Mouse (Mus musculus): ENCODE data around the gene Stox2. TPM values are rescaled to one million over a fixed set of nuclear protein-coding genes. Genes with fewer than 3 reads are reported as not detected.

The Stox2 gene
- total RNA-seq, 2 experiments from 2014 or later, result 8.7 to 8.9 TPM

DNA sequence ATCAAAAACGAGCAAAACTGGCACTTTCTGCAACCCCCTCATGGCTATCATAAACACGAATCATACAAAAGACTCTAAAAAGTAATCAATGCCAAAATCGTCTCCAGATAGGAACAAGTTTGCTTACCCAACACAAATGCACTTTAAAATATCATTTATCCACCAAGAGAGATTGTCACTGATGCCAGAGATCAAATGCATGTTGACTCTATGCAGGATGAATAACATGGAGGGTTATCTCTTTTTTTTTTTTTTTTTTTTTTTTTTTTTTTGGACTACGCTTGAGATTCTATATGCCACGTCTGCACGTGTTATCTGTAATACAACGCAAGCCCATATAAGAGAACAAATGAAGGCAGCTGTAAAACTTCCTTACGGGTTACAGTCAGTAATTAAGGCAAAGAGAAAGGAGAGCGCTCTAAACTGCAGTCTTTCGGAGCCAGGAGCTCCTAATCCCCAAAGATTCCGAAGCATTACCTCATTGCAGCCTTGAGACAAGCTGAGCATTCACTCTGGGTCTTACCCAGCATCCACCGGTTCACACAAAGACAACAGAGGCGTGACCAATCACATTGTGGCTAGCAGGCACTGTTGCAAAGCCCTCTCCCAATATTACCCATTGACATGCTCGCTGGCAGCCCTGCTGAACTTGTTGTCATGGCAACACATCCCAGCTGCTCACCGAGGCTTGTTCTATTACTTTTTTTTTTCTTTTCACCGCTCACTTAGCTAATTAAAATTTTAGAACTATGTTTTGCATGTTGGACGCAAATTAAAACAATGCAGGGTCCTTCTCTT, 203.8 kb downstream of the Stox2 start:
- peak; percentile 74 to 85 for DNase-seq

DNA sequence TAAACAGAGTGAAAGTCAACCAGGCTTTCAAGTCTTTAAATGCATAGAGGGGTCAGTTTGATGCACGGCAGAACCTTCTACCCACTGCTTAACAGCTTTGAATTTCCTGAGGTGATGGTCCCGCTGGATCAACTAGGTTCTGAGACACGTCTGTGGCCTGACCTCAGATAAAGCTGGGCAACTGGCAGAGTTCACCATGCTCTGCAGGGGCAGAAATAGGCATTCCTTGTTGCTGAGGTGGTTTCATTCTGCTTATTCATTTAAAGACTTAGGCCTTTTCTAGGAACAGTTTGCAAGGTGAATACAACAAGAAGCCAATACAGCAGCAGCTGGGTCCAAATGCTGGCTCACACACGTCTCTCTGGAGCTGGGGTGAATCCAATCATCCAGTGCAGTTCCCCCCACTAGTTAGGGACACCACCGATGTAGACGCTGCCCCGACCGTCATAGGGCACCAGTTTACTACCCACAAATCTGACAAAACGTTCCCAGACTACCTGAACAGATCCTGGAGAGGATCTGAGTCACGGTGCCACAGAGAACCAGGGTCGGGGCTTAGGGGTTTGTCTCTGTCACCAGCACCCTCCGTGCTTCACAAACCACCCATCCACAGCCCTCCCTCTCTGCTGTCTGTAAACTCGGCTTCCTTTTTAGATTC, 204.6 kb downstream of the Stox2 start:
- DNase-seq, result no peak

DNA sequence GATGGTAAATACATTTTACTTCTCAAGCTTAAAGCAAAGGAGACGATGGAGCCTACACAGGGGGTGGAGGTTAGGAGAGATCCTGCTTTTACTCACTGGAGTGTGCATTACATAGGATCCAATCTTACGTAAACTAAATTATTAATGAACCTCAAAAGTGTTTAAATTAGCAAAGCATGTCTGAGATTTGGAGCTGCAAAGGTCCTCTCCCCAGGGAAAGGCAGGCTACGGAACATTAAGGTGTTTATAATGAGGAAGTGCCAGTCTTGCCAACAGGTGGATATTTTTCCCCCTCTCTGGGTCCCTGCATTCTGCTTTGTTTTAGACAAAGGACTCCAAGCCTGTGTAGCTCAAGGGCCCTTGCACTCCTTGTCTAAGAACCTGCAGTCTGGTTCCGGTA, 205.3 kb downstream of the Stox2 start:
- no peak for DNase-seq

DNA sequence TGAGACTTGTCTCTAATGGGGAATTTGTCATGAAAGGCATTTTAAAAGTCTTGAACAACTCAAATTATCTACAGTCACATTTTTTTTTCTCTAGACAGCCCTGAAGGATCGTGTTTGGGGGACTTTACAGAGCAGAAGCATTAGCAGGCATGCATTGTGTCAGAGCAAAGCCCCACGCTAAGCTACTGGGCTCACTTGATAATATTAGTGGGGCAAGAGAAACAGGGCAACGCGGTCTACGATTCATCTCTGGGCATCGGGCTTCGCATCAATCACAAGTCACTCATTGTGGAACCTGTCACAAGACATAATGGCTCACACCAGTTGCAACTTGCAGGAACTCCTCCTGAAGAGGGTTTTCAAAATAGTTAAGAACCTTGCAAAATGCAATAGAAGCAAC, 205.9 kb downstream of the Stox2 start:
- DNase-seq, result no peak

DNA sequence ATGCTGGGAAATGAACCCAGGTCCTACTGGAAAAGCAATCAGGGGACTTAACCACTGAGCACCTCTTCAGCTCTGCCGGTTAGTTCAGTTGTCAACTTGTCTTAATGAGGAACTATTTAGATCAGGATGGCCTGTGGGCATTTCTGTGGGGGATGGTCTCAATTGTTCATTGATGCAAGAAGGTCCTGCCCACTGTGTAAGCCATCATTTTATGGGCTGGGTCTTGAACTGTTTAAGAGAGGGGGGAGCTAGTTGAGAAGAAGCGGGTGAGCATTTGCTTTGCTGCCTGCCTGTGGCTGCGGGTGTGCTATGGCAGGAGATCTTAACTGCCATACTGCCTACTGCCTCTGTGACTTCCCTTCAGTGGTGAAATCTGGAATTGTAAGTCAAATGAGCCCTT, 214.1 kb downstream of the Stox2 start:
- no peak for DNase-seq

DNA sequence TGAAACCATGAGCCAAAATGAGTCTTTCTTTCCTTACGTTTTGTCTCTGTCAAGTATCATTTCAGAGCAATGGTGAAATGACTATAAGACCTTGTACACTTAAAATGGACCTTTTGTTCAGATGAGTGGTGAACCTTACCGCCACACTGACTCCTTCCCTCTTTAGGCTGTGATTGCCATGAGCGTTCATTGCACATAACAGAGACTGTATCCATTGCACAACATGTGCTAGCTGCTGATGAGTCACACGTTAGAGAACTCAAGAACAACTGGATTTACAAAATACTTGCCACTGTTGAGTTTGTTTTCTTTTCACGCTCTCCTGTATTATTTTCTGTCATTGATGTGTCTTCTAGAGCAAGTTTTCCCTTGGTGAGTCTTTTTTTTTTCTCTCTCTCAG, 216.1 kb downstream of the Stox2 start:
- DNase-seq, result no peak

DNA sequence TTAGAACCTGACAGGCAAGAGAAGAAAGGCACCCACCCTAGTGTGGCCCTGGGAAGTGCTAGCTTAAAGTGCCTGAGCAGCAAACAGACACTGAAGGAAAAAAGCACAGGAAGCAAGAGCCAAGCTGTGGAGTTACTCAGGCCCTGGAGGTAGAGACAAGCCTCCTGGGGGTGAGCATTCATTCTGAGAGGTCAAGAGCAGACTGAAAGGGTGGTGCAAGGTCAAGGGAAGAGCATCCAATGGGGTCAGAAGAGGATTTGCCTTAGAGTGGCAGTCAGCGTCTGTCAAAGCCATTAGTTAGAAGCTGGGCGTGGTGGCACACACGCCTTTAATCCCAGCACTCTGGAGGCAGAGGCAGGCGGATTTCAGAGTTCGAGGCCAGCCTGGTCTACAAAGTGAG, 224.3 kb downstream of the Stox2 start:
- no peak for DNase-seq

DNA sequence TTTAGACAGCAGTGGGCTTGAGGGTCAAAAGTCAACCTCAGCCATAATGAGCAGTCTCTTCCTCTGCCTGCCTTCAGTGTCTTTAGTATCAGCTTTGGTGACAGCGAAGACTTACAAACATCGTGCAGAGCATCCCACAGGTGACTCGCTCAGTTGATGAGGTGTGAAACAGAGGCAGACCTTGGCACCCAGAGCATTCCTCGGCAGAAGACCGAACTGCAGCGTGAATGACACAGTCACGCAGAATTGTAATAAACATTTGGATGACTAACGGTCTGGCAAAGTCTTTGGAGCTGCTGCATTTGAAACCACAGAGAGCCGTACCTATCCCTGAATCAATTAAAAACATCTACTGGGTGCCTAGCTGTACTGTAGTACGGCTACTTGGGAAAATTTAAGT, 225.0 kb downstream of the Stox2 start:
- DNase-seq, result no peak

DNA sequence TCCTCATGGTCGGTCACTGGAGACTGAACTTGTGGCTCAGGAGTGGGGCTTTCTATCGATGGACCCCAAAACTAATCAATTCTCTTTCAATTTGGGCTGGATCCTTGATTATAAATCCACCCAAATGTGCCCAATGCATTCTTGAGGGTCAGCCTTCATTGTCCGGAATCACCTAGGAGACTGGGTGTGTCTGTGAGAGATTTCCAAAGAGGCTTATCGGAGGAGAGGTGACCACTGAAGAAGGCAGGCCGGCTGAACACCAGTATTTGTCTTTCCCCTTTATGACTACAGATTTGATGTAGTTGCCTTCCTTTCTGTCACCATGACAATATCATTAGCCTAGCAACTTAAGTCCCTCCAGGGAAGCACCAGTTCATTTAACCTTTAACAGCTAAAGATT, 225.8 kb downstream of the Stox2 start:
- no peak for DNase-seq

DNA sequence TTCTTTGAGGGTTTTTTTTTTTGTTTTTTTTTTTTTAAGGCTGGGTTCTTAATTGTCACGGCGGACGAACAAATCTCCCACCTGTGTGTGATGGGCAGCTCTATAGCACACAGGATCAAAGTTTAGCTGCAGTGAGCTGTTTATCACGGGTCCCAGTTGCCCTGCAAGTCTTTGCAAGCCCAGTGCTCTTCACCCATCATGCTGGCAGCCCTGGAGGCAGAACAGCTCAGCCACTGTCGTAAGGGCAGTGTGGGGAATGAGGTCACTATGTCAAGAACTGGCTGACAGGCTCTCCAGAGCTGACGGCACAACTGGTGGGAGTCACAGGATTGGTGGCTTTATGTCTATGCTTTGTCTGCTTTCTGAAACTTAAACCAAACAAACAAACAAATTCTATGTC, 227.6 kb downstream of the Stox2 start:
- DNase-seq, result peak; percentile 22 to 29

DNA sequence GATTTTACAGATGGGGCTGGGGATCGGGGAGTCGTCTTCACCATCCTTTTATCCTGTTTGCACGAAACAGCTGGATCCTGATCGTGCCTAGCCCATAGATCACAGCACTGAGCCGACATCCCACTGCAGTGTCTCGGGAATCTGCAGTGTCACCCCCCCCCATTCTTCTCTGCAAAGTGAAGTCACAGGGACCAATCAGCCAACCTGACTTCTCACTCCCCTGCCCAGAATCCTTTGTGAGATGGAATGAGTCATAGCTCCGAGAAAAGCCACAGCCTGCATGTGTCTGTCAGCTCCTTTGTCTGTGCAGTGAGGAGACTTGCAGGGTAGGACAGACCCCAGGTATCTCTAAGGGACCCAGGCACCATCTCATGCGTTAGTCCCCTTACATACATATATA, 228.1 kb downstream of the Stox2 start:
- no peak for DNase-seq

DNA sequence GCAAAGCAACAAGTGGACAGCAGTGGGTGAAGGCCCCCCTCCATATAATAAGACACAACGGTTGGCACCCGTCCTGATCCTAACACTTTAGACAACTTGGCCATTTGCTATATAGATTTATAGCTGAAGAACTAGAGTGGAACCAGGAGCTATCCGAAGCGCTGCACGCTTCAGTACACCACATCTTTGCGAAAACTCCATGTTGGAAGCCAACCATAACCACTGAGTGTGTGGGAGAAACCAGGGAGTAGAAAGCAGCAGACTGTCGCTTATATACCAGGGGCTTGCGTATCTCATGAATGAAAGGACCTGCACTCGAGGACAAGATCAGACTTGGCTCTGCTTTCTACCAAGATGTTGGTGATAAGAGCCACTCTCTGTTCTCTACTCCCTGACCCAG, 234.0 kb downstream of the Stox2 start:
- no peak for DNase-seq

DNA sequence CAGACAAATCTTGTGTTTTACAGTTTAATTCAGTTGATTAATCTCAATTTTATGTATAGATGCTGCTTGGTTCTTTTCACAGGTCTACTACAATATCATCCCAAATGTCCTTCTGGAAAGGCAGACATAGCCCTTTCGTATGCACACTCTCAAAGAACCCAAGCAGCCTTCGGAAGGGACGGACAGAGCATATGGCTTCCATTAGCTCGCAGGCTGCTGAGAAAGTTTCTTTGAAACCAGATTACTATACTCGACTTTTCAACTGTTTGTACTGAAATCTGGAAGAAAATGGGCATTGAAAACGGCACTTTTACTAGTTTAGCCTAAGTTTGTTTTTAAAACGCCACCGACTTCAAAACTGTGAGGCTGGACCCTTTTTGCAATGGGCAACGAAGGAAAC, 234.9 kb downstream of the Stox2 start:
- no peak for DNase-seq

DNA sequence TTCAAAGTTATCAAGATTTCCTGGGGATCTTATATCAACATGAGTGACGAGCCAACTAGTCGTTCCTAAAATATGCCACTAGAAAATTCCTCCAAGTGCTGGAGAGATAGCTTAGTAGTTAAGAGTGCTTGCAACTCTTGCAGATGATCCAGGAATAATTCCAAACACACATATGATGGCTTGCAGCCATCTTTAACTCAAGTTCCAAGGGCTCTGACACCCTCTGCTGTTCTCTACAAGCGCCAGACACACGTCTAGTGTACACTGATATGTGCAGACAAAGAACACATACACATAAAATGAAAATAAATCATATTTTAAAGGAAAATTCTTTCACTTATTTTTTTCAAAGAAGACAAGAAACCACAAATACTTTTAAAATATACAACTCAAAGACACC, 237.9 kb downstream of the Stox2 start:
- no peak for DNase-seq

DNA sequence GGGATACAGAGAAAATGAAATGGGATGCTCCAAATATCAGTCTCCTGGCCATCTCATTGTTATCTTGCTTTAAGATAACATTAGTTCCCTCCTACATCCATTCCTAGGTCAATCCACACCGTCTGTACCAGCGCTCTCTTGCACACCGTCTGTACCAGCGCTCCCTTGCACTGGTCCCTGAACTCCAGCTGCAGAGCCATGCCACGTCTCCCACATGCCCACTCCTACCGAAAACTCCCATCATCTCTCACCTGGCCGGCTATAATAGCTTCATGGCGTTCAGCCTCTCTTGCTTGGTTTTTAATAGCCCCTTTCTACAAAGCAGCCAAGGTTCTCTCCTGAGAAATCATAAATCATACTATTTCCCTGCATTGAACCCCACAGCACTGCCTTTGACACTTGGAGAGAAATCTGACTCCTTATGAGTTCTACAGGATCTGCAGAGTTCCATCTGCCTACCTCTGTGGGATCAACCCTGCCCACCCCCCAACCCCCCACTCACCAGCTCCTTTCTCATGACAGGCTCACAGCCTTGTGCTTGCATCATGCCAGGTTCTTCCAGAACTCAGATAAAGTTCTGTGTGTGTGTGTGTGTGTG, 239.4 kb downstream of the Stox2 start:
- DNase-seq, result no peak

DNA sequence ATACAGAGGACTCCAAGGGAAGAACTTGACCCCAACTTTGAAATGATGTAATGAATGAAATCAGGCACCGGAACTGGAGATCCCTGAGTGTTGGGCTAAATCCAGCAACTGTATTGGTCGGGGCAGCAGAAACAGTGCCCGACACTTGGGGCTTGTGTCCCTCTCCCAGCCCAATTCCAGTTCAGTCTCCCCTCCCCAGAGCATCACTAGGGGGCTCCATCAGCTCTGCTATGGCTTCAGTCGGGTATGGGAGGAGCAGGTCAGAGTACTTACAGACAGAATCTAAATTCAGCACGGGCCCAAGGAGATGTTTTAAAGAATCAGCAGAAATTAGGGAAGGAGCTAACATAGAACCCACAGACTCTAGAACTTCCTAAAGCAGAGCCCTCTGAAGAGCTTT, 240.7 kb downstream of the Stox2 start:
- DNase-seq, result no peak

DNA sequence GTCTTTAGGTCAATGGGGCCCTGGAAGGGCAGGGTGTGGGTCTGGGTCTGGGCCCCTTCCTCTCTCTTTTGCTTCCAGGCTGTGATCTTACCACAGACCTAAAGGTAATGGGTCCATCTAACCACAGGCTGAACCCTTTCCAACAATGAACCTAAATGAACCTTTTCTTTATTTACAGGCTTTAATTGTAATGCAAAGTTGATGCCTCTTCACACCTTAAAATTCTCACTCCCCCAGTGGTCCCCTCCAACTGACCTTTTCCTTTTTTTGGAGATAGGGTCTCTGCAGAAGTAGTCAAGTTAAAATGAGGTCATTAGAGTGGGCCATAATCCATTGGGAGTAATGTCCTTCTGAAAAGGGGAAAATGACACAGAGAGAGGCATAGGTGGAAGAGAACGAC, 249.8 kb downstream of the Stox2 start:
- no peak for DNase-seq

DNA sequence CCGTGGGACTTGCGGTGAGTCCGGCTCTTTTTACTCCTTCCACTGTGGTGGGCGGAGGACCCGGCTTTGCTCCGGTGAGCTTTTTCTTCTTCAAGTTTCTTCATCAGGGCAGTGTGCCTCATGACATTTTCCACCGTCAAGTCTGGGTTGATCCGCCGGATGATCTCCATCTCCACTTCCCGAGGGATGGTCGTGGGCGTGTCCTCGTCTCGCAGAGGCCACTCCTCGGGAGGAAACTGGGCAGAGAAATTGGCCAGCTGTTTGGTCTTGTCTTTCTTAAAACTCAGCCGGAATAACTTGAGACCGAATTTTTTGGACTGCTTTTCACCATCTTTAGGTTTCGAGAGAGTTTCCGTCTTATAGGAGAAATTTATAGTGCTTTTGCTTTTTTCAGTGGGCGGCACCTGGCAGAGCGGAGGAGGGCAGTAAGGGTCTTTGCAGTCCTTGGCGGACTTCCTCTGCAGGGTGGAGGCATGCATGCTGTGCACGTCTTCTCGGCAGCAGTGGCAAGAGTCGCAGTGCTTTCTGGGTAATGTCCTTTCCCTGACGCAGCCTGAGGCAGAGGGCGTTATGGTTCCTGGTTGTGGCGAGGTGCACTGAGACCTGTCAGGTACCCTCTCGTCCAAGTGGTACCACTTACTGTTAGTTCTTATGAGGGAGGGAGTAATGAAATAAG, 252.7 kb downstream of the Stox2 start:
- no peak for DNase-seq

DNA sequence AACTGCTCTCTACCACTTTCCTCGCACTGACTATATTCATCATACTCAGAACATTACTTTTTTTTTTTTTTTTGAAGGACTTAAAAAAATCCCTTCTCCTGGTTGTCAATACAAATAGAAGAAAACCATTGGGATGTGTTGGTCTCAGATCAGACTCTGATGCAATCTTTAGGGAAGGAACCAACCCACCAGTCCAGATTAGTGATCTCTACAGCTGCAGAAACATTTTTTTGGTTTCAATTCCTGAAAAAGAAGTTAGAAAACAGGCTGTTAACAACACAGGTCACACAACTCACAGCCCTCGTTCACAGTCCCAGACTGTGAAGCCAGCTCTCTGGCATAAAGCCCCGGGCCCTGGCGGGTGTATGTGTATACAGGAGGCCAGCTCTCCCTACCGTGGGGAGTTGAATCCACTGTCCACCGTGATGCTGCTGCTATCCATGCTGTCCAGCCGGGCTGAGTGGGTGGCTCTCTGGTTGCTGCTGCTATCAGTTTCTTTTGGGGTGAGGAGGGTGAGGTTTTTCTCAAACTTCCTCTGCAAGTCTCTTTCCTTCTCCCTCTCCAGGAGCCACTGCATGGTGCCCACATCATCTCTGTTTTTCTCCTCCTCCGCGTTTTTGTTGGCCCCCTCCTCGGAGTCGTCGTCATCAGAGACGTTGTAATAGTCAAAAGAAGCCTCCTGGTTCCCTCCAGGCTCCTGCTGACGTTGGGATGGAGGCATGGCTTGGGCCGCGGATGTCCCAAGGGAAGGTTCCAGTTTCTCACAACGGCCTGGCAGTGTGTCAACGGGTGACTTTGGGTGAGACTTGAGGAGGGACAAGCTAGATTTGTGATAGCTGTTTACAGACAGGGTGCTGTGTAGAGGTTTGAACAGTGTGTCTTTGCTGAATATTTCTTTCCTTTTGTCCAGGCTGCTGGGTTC, 254.5 kb downstream of the Stox2 start:
- peak; percentile 65 to 68 for DNase-seq

DNA sequence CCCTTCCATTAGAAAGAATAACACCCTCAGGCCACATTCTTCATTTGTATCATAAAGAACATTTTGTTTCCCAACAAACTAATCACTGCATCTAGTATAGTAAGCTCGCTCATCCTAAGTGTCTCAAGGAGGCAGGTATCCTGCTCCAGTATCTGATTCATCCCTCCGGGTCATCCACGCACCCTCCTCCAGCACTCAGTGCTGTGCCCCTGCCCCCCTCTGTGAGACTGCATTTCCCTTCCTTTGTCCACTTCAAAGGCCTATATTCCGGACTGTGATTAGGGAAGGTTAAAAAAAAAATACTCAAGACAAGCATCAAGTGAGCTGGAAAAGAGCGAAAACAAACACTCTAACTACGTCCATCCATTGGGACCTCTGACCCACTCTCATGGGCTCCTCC, 260.8 kb downstream of the Stox2 start:
- DNase-seq, result no peak

DNA sequence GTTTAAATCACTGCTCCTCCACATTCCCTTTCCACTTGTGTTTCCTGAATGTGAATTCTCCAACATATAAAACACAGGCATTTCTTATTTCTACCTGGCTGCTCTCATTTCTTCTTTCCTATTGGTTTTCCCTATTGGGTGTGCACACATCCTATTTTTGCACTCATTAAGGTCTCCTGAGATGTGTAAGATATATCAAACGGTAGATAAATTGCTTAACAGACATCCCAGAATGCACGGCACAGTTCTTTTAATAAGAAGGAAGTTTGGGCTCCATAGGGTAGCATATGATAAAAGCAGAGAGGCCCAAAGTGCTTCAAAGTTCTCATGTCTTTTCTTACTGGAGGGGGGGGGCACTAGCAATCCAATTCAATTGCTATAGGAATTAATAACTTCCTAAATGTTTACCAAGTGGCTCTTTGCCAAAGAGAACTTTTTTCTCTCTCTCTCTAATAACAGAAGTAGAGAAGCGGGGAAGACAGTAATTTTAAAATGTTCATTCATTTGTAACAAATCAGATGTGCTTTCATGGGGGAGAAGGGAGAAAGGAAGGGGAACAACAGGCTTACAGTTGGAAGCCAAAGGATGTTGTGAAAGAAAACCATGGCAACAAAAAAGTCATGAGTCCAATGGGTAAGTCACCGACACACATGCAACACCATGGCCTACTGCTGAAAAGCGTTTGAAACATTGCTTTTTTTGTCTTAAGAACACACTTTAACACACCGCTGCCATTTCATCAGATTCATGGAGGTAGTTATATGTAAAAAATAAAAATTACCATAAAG, 263.2 kb downstream of the Stox2 start:
- DNase-seq, result no peak

Measured in heart, adult 18-20 months (tissue).